Mouse (Mus musculus): ENCODE data around the gene Olfr642. TPM values are rescaled to one million over a fixed set of nuclear protein-coding genes. Genes with fewer than 3 reads are reported as not detected.

Olfr642 gene
- total RNA-seq (2021): not detected

GRCm38 (mm10) chr7:104052566-104052965 lies at the start of gene Olfr642:
TSS of gene Olfr642 (minus strand) at chr7:104052666.
- no peak for DNase-seq

- DNase-seq: no peak
Measured at GRCm38 (mm10) chr7:104085365-104085764, 32.9 kb upstream of the Olfr642 start, which contains the start of gene Olfr645. TSS of gene Olfr645 (minus strand) at chr7:104085465.

- DNase-seq: no peak
Measured at GRCm38 (mm10) chr7:104071769-104072168, 19.3 kb upstream of the Olfr642 start, which contains the start of gene Olfr644. TSS of gene Olfr644 (minus strand) at chr7:104071869.

GRCm38 (mm10) chr7:104061345-104061744 lies 8.9 kb upstream of the Olfr642 start, which contains the start of gene 4930516K23Rik:
TSS of gene 4930516K23Rik (minus strand) at chr7:104061445.
- no peak for DNase-seq

GRCm38 (mm10) chr7:104059215-104059614 lies 6.7 kb upstream of the Olfr642 start:
- DNase-seq: no peak

GRCm38 (mm10) chr7:104050745-104051144 lies 1.7 kb downstream of the Olfr642 start:
- DNase-seq: no peak

- no peak for DNase-seq
Measured at GRCm38 (mm10) chr7:104035145-104035544, 17.3 kb downstream of the Olfr642 start, which contains the start of gene Olfr641. TSS of gene Olfr641 (plus strand) at chr7:104035445.

- no peak for DNase-seq
Measured at GRCm38 (mm10) chr7:104026978-104027377, 25.5 kb downstream of the Olfr642 start.

GRCm38 (mm10) chr7:104025473-104025872 lies 27.0 kb downstream of the Olfr642 start, which contains the start of gene Olfr640:
TSS of gene Olfr640 (minus strand) at chr7:104025573.
- no peak for DNase-seq

- DNase-seq: no peak
Measured at GRCm38 (mm10) chr7:104021651-104022050, 30.8 kb downstream of the Olfr642 start.

- DNase-seq: no peak
Measured at GRCm38 (mm10) chr7:104018953-104019352, 33.5 kb downstream of the Olfr642 start.

- DNase-seq: no peak
Measured at GRCm38 (mm10) chr7:104017203-104017602, 35.3 kb downstream of the Olfr642 start, which contains the start of gene Olfr639. TSS of gene Olfr639 (minus strand) at chr7:104017303.

GRCm38 (mm10) chr7:103999124-103999523 lies 53.3 kb downstream of the Olfr642 start:
- no peak for DNase-seq

GRCm38 (mm10) chr7:103998446-103998845 lies 54.0 kb downstream of the Olfr642 start, which contains the start of gene Olfr638:
TSS of gene Olfr638 (plus strand) at chr7:103998746.
- no peak for DNase-seq

Other genes with a start within 250 kb of the Olfr642 start
- 1,000 to 10,000 TPM in 1 of 2 experiments, 100 to 1,000 TPM in 1; 541 to 1,864 TPM for gene Hbb-bt, start 238.7 kb downstream of the Olfr642 start, total RNA-seq (2021)
- over 10,000 TPM in 1 of 2 experiments, 1,000 to 10,000 TPM in 1; 4,494 to 12,962 TPM for gene Hbb-bs, start 224.6 kb downstream of the Olfr642 start, total RNA-seq (2021)
- not detected for gene Hbb-bh2, start 212.1 kb downstream of the Olfr642 start, total RNA-seq (2021)
- not detected for gene Hbb-bh1, start 209.5 kb downstream of the Olfr642 start, total RNA-seq (2021)
- gene Hbb-y, start 199.4 kb downstream of the Olfr642 start, total RNA-seq (2021): under 1 TPM in 1 of 2 experiments, not detected in 1; 0.74 TPM
- not detected for gene Olfr66, start 166.4 kb downstream of the Olfr642 start, total RNA-seq (2021)
- not detected for gene Olfr64, start 158.2 kb downstream of the Olfr642 start, total RNA-seq (2021)
- not detected for gene Olfr65, start 149.2 kb downstream of the Olfr642 start, total RNA-seq (2021)
- not detected for gene Olfr631, start 123.8 kb downstream of the Olfr642 start, total RNA-seq (2021)
- gene Olfr632, start 118.3 kb downstream of the Olfr642 start, total RNA-seq (2021): not detected
- gene Olfr633, start 108.2 kb downstream of the Olfr642 start, total RNA-seq (2021): not detected
- under 1 TPM in 1 of 2 experiments, not detected in 1; 0.05 TPM for gene Olfr635, start 81.5 kb downstream of the Olfr642 start, total RNA-seq (2021)
- gene Olfr638, start 53.9 kb downstream of the Olfr642 start, total RNA-seq (2021): not detected
- under 1 TPM in 1 of 2 experiments, not detected in 1; 0.05 TPM for gene Olfr639, start 35.4 kb downstream of the Olfr642 start, total RNA-seq (2021)
- not detected for gene Olfr640, start 27.1 kb downstream of the Olfr642 start, total RNA-seq (2021)
- not detected for gene Olfr641, start 17.2 kb downstream of the Olfr642 start, total RNA-seq (2021)
- gene 4930516K23Rik, start 8.8 kb upstream of the Olfr642 start, total RNA-seq (2021): not detected
- not detected for gene Olfr644, start 19.2 kb upstream of the Olfr642 start, total RNA-seq (2021)
- not detected for gene Olfr645, start 32.8 kb upstream of the Olfr642 start, total RNA-seq (2021)
- gene Olfr646, start 52.2 kb upstream of the Olfr642 start, total RNA-seq (2021): not detected
- gene Ubqln5, start 77.2 kb upstream of the Olfr642 start, total RNA-seq (2021): not detected
- gene Olfr643, start 84.7 kb upstream of the Olfr642 start, total RNA-seq (2021): not detected
- gene Ubqln3, start 90.6 kb upstream of the Olfr642 start, total RNA-seq (2021): not detected
- gene Ubqlnl, start 97.9 kb upstream of the Olfr642 start, total RNA-seq (2021): not detected
- gene Olfm5, start 112.2 kb upstream of the Olfr642 start, total RNA-seq (2021): not detected
- gene Olfr648, start 130.7 kb upstream of the Olfr642 start, total RNA-seq (2021): under 1 TPM in 1 of 2 experiments, not detected in 1; 0.11 TPM
- not detected for gene Olfr649, start 143.3 kb upstream of the Olfr642 start, total RNA-seq (2021)
- 1 to 10 TPM; 1.2 to 1.7 TPM for gene Trim6, start 166.1 kb upstream of the Olfr642 start, total RNA-seq (2021)
- gene Trim34a, start 191.8 kb upstream of the Olfr642 start, total RNA-seq (2021): 1 to 10 TPM; 3.2 TPM
- gene Trim5, start 235.4 kb upstream of the Olfr642 start, total RNA-seq (2021): 1 to 10 TPM; 1.7 to 2.1 TPM

Measured in heart, postnatal 4 days (tissue).